Mouse (Mus musculus) c-Kit-positive CD71-negative TER-119-negative erythroid progenitor cells, embryonic 14.5 days (primary cell): ENCODE data around the gene Zc3h15.
"Not testable (repeated sequence)": the region's sequence is repeated elsewhere in the genome, so short reads cannot be mapped to it uniquely, and the experiment has no call there.

Experiments used
- DNase-seq: peaks from one replicate; pipeline ENCODE4 v3.0.0-alpha.2; 2013; ENCODE audit warnings: low read depth

The Zc3h15 gene

GRCm38 (mm10) chr2:83674421-83674820 lies 30.2 kb downstream of the Zc3h15 start:
- no peak for DNase-seq

- no peak for DNase-seq
Measured at GRCm38 (mm10) chr2:83674896-83675295, 30.7 kb downstream of the Zc3h15 start.

- DNase-seq = no peak
Measured at GRCm38 (mm10) chr2:83675681-83676080, 31.4 kb downstream of the Zc3h15 start.

GRCm38 (mm10) chr2:83676226-83676870 lies 32.1 kb downstream of the Zc3h15 start:
- DNase-seq = no peak

- no peak for DNase-seq
Measured at GRCm38 (mm10) chr2:83681332-83681731, 37.1 kb downstream of the Zc3h15 start.

- no peak for DNase-seq
Measured at GRCm38 (mm10) chr2:83681785-83682184, 37.5 kb downstream of the Zc3h15 start.

- DNase-seq = no peak
Measured at GRCm38 (mm10) chr2:83682282-83682681, 38.0 kb downstream of the Zc3h15 start.

GRCm38 (mm10) chr2:83683731-83684519 lies 39.7 kb downstream of the Zc3h15 start:
- no peak for DNase-seq

- no peak for DNase-seq
Measured at GRCm38 (mm10) chr2:83684691-83685090, 40.5 kb downstream of the Zc3h15 start.

- no peak for DNase-seq
Measured at GRCm38 (mm10) chr2:83690372-83690771, 46.1 kb downstream of the Zc3h15 start.

- no peak for DNase-seq
Measured at GRCm38 (mm10) chr2:83692651-83693545, 48.7 kb downstream of the Zc3h15 start.

- DNase-seq = no peak
Measured at GRCm38 (mm10) chr2:83694061-83694460, 49.8 kb downstream of the Zc3h15 start.

- DNase-seq = no peak
Measured at GRCm38 (mm10) chr2:83695345-83696247, 51.4 kb downstream of the Zc3h15 start.

GRCm38 (mm10) chr2:83698484-83698883 lies 54.2 kb downstream of the Zc3h15 start:
- no peak for DNase-seq

- DNase-seq = no peak
Measured at GRCm38 (mm10) chr2:83699324-83699723, 55.1 kb downstream of the Zc3h15 start.

GRCm38 (mm10) chr2:83700667-83701066 lies 56.4 kb downstream of the Zc3h15 start:
- no peak for DNase-seq

GRCm38 (mm10) chr2:83702411-83702810 lies 58.2 kb downstream of the Zc3h15 start:
- DNase-seq = no peak

- DNase-seq = no peak
Measured at GRCm38 (mm10) chr2:83705580-83706158, 61.4 kb downstream of the Zc3h15 start.

GRCm38 (mm10) chr2:83709896-83710524 lies 65.8 kb downstream of the Zc3h15 start:
- no peak for DNase-seq

- DNase-seq = not testable (repeated sequence)
Measured at GRCm38 (mm10) chr2:83713281-83713680, 69.0 kb downstream of the Zc3h15 start.

GRCm38 (mm10) chr2:83713946-83714345 lies 69.7 kb downstream of the Zc3h15 start:
- no peak for DNase-seq
